Mouse (Mus musculus) urinary bladder, adult 2 months (tissue): ENCODE data around the gene Cd3g. TPM values are rescaled to one million over a fixed set of nuclear protein-coding genes. Genes with fewer than 3 reads are reported as not detected.

Experiments used
- DNase-seq: peaks from one replicate; pipeline ENCODE4 v3.0.0; 2022; ENCODE audit warnings: low spot score
- polyA plus RNA-seq: library from polyadenylated mRNA; depleted of rRNA; stranded (reverse); fragments of >200 nt; gene quantifications from 2 replicates; pipeline ENCODE4 v1.2.3, GENCODE M21; 2012; rRNA removed

The Cd3g gene
- polyA plus RNA-seq, 1 experiment: 1.5 TPM

DNA sequence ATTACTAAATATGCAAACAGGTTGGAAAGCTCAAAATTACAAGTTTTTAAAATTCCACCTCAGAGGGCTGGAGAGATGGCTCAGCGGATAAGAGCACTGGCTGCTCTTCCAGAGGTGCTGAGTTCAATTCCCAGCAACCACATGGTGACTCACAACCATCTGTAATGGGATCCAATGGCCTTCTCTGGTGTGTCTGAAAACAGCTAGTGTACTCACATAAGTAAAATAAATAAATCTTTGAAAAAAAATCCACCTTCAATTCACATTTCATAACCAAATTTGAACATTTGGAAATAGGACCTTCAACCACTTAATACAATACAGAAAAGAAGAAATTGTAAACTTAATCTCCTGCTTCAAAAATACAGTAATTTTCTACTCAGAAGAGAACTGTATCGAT is 60.6 kb downstream of the Cd3g start:
- DNase-seq: no peak

Other genes starting within 250 kb of the Cd3g start
- 75.3 and 87.2 TPM in 2 replicates for gene Phldb1, start 245.2 kb downstream of the Cd3g start, polyA plus RNA-seq
- gene Arcn1, start 212.6 kb downstream of the Cd3g start, polyA plus RNA-seq: 64.2 and 77.2 TPM in 2 replicates
- 82.5 and 94.1 TPM in 2 replicates for gene Ift46, start 212.5 kb downstream of the Cd3g start, polyA plus RNA-seq
- 6.9 and 8.3 TPM in 2 replicates for gene Tmem25, start 181.1 kb downstream of the Cd3g start, polyA plus RNA-seq
- gene Ttc36, start 177.4 kb downstream of the Cd3g start, polyA plus RNA-seq: 3.5 and 4.1 TPM in 2 replicates
- gene Kmt2a, start 99.1 kb downstream of the Cd3g start, polyA plus RNA-seq: 11.7 and 16.2 TPM in 2 replicates
- 679 and 839 TPM in 2 replicates for gene Atp5l, start 59.7 kb downstream of the Cd3g start, polyA plus RNA-seq
- gene Ube4a, start 14.8 kb downstream of the Cd3g start, polyA plus RNA-seq: 23.2 and 29.1 TPM in 2 replicates
- gene Cd3d, start 1.4 kb upstream of the Cd3g start, polyA plus RNA-seq: 0.55 and 0.68 TPM in 2 replicates
- 0.94 and 0.98 TPM in 2 replicates for gene Cd3e, start 29.2 kb upstream of the Cd3g start, polyA plus RNA-seq
- gene Mpzl2, start 59.4 kb upstream of the Cd3g start, polyA plus RNA-seq: 53.5 and 62.3 TPM in 2 replicates
- 11.0 and 11.4 TPM in 2 replicates for gene Mpzl3, start 74.8 kb upstream of the Cd3g start, polyA plus RNA-seq
- gene Jaml, start 98.8 kb upstream of the Cd3g start, polyA plus RNA-seq: 1.4 and 1.5 TPM in 2 replicates
- 0.33 and 0.44 TPM in 2 replicates for gene Scn2b, start 137.4 kb upstream of the Cd3g start, polyA plus RNA-seq
- gene Scn4b, start 158.0 kb upstream of the Cd3g start, polyA plus RNA-seq: 0.98 and 1.3 TPM in 2 replicates
- 0.06 TPM in 2 replicates for gene BC049352, start 201.6 kb upstream of the Cd3g start, polyA plus RNA-seq
- 5.6 and 5.9 TPM in 2 replicates for gene Tmprss4, start 223.7 kb upstream of the Cd3g start, polyA plus RNA-seq